Mouse (Mus musculus) embryonic facial prominence, embryonic 14.5 days (tissue): ENCODE data around the gene Phlda3. TPM values are rescaled to one million over a fixed set of nuclear protein-coding genes. Genes with fewer than 3 reads are reported as not detected.
A peak's percentile ranks its signal among the peaks of the same experiment; 100 is the strongest.

Experiments used
- ATAC-seq: fragments of 200-750 bp; cut with Nextera tagmentation; 2 replicates; pipeline ENCODE4 v1.8.0; 2017; ENCODE audit warnings: low read depth, moderate number of reproducible peaks, moderate TSS enrichment
- DNase-seq: peaks from one replicate; pipeline ENCODE4 v3.0.0-alpha.2; 2015; ENCODE audit warnings: low spot score
- H3K27ac ChIP-seq: fragments of 300-500 bp; sonication (generic); replicated peaks from 2 replicates; pipeline ENCODE4 v1.5.1; 2014; ENCODE audit warnings: low read depth, mild to moderate bottlenecking, low read length, moderate library complexity
- H3K27me3 ChIP-seq: fragments of 300-500 bp; sonication (generic); replicated peaks from 2 replicates; pipeline ENCODE4 v1.6.1; 2014; ENCODE audit warnings: low read length; ENCODE audit not compliant: control insufficient read depth, insufficient read depth
- H3K36me3 ChIP-seq: fragments of 300-500 bp; sonication (generic); 2 replicates; pipeline ENCODE4 v1.6.1; 2014; ENCODE audit warnings: low read length, mixed read lengths; ENCODE audit not compliant: control insufficient read depth, insufficient read depth
- H3K4me1 ChIP-seq: fragments of 300-500 bp; sonication (generic); 2 replicates; pipeline ENCODE4 v1.6.1; 2014; ENCODE audit warnings: antibody characterized with exemption, low read length; ENCODE audit not compliant: control insufficient read depth, insufficient read depth
- H3K4me2 ChIP-seq: fragments of 300-500 bp; sonication (generic); 2 replicates; pipeline ENCODE4 v1.6.1; 2014; ENCODE audit warnings: low read depth, mild to moderate bottlenecking, low read length, moderate library complexity, mixed read lengths
- H3K4me3 ChIP-seq: fragments of 300-500 bp; sonication (generic); 2 replicates; pipeline ENCODE4 v1.5.1; 2014; ENCODE audit warnings: low read depth, mild to moderate bottlenecking, low read length
- H3K9ac ChIP-seq: fragments of 300-500 bp; sonication (generic); 2 replicates; pipeline ENCODE4 v1.6.1; 2014; ENCODE audit warnings: low read depth, mild to moderate bottlenecking, low read length, moderate library complexity, mixed read lengths
- H3K9me3 ChIP-seq: fragments of 300-500 bp; sonication (generic); 2 replicates; pipeline ENCODE4 v1.6.1; 2016; ENCODE audit warnings: low read length; ENCODE audit not compliant: control insufficient read depth
- WGBS: fragments of 180-500 bp; shearing (Covaris S2); extraction: QIAGEN DNeasy Blood & Tissue Kit; methylation state at CpG from one replicate; pipeline ENCODE4 v1.1.7; 2014; 5-methylcytosine and 5-hydroxymethylcytosine counted together
- polyA plus RNA-seq: library from polyadenylated mRNA; unstranded; fragments of >200 nt; fragmentation: Nextera tagmentation; extraction: Ambion mirVana; gene quantifications from 2 replicates; pipeline ENCODE4 v1.2.1, GENCODE M21; 2014

Gene Phlda3
- polyA plus RNA-seq, 1 experiment from 2014 or later = 90.4 TPM

DNA sequence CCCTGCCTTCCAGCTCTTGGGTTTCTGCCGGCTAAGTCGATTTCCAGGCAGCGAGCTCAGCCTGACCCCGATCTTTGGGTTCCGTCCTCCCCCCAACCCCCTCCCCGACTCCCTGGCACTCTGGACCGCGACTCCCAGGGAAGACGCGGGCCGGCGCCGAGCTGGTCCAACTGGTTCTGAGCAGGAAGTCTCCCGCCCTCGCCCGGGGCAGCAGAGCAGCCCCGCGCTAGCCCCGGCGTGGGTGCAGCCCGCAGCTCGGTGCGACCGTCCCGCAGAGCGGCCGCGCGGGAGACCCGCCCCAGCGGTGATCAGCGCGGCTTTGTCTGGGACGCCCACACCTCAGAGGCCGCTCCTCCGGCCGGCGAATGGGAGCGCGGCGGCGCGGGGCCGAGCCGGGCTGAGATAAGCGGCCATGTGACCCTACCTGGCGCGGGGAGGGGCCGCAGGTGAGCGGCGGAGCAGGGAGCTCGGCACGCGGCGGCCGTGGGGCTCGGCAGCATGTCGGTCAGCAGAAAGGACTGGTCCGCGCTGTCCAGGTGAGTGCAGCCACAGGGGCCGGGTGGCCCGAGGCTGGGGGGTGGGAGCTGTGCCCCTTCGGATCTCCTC lies 52.7 kb downstream of the Phlda3 start, which contains the start of gene Lad1:
Lad1 (plus strand) TSS at position 118 of the 606 bp plus-strand sequence.
- peak; percentile 59 for DNase-seq
- H3K27me3 ChIP-seq = peaks cover 45% of the 10 kb centered on the region

More for the DNA sequence above, 52.7 kb downstream of the Phlda3 start, which contains the start of gene Lad1:
- Histone ChIP-seq H3K4me3 (peak within 1 kb of the TSS; percentile 42), H3K4me2 (peak within 1 kb of the TSS; percentile 82), H3K27ac (no peak within 1 kb of the TSS), H3K9me3 (no peaks in the 10 kb centered on the region), H3K9ac (peak within 1 kb of the TSS; percentile 71), H3K4me1 (no peaks in the 10 kb centered on the region), H3K36me3 (no peaks in the 10 kb centered on the region)
- 0% methylated on average over 28 of the region's 63 CpGs for WGBS
- peak; percentile 80 for ATAC-seq

Other genes with a start within 250 kb of the Phlda3 start
- gene Nav1, start 158.8 kb upstream of the Phlda3 start, polyA plus RNA-seq = 16.7 and 18.0 TPM in 2 replicates
- gene Csrp1, start 46.1 kb upstream of the Phlda3 start, polyA plus RNA-seq = 112 and 119 TPM in 2 replicates
- gene Tnni1, start 13.3 kb downstream of the Phlda3 start, polyA plus RNA-seq = 637 and 738 TPM in 2 replicates
- gene Lad1, start 52.5 kb downstream of the Phlda3 start, polyA plus RNA-seq = 16.6 and 21.7 TPM in 2 replicates
- 193 and 213 TPM in 2 replicates for gene Tnnt2, start 70.2 kb downstream of the Phlda3 start, polyA plus RNA-seq
- 15.2 and 20.1 TPM in 2 replicates for gene Pkp1, start 153.1 kb downstream of the Phlda3 start, polyA plus RNA-seq
- 0.09 TPM in 1 of 2 replicates, not detected in the other for gene Igfn1, start 240.2 kb downstream of the Phlda3 start, polyA plus RNA-seq
- gene Tmem9, start 242.0 kb downstream of the Phlda3 start, polyA plus RNA-seq = 93.3 and 112 TPM in 2 replicates